Mouse (Mus musculus) thymus, postnatal 10 days (tissue): ENCODE data around the gene Gm4756.
A peak's percentile ranks its signal among the peaks of the same experiment; 100 is the strongest.
"Not testable (repeated sequence)": the region's sequence is repeated elsewhere in the genome, so short reads cannot be mapped to it uniquely, and the experiment has no call there.

Experiments used
- DNase-seq, 2 experiments: peaks; one replicate each; pipeline ENCODE4 v3.0.0; 2021; ENCODE audit warnings: low spot score in 2 of 2

The Gm4756 gene

GRCm38 (mm10) chr12:72654698-72655097 lies 5.2 kb upstream of the Gm4756 start:
- DNase-seq = peak in 1 of 2 experiments; percentile 23

GRCm38 (mm10) chr12:72648921-72649320 lies 540 bp downstream of the Gm4756 start:
- DNase-seq = no peak

GRCm38 (mm10) chr12:72638025-72638424 lies 11.4 kb downstream of the Gm4756 start:
- DNase-seq = no peak

- no peak for DNase-seq
Observed at GRCm38 (mm10) chr12:72628751-72629150, 20.7 kb downstream of the Gm4756 start.

- DNase-seq = no peak
Observed at GRCm38 (mm10) chr12:72622853-72623496, 26.5 kb downstream of the Gm4756 start.

GRCm38 (mm10) chr12:72621441-72621840 lies 28.0 kb downstream of the Gm4756 start:
- DNase-seq = no peak

- DNase-seq = no peak
Observed at GRCm38 (mm10) chr12:72620856-72621255, 28.6 kb downstream of the Gm4756 start.

GRCm38 (mm10) chr12:72612053-72612452 lies 37.4 kb downstream of the Gm4756 start:
- no peak for DNase-seq

GRCm38 (mm10) chr12:72598731-72599130 lies 50.7 kb downstream of the Gm4756 start:
- DNase-seq = not testable (repeated sequence)

- no peak for DNase-seq
Observed at GRCm38 (mm10) chr12:72594001-72594400, 55.5 kb downstream of the Gm4756 start.

GRCm38 (mm10) chr12:72592991-72593390 lies 56.5 kb downstream of the Gm4756 start:
- no peak for DNase-seq

- no peak for DNase-seq
Observed at GRCm38 (mm10) chr12:72585339-72585738, 64.1 kb downstream of the Gm4756 start.

- no peak for DNase-seq
Observed at GRCm38 (mm10) chr12:72583099-72583498, 66.4 kb downstream of the Gm4756 start.

GRCm38 (mm10) chr12:72582021-72582420 lies 67.4 kb downstream of the Gm4756 start:
- no peak for DNase-seq

- no peak for DNase-seq
Observed at GRCm38 (mm10) chr12:72564281-72564795, 85.1 kb downstream of the Gm4756 start.

- DNase-seq = no peak
Observed at GRCm38 (mm10) chr12:72554347-72554746, 95.1 kb downstream of the Gm4756 start.

- no peak for DNase-seq
Observed at GRCm38 (mm10) chr12:72538571-72538970, 110.9 kb downstream of the Gm4756 start.

GRCm38 (mm10) chr12:72536021-72536597 lies 113.4 kb downstream of the Gm4756 start, which contains the start of gene Pcnx4:
Gene Pcnx4, plus strand, starts transcription at chr12:72536383.
- DNase-seq = peak; percentile 87 to 94

GRCm38 (mm10) chr12:72535599-72535998 lies 113.9 kb downstream of the Gm4756 start:
- DNase-seq = no peak

GRCm38 (mm10) chr12:72533986-72534385 lies 115.5 kb downstream of the Gm4756 start:
- DNase-seq = no peak

GRCm38 (mm10) chr12:72532303-72532702 lies 117.2 kb downstream of the Gm4756 start:
- DNase-seq = no peak
